ENCODE assay signal across 10 mouse cellular contexts in the genomic region with DNA sequence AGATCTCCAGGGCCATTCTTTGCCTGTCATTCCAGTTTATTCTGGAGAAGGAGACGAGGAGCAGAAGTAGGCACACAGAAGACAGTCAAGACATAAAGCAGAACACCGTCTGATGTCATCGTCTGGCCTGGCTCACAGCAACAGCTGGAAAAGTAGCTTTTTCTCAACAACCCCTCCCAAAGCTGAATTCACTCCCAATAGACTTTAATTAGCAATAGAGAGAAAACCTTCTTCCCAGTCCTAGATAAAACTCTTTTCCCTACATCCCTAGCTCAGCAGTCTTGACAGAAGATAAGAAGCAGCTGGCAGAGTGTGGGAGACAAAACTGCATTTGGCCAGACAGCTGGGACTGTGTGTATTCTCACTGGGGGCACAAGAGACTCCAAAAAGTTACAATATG. TPM values are rescaled to one million over a fixed set of nuclear protein-coding genes. Genes with fewer than 3 reads are reported as not detected.
DNase-seq lines count a peak whose midpoint lies in the region; ATAC-seq lines count a peak whose summit lies in the region.
"Had no signal": no experiment of that assay in that cellular context is flagged by ENCODE, and none has a peak within 500 bp of the region (broad histone marks: within the 10 kb centered on the region; RNA-seq: fewer than 3 reads in every experiment).

No protein-coding gene starts in this region.

- H3K9me3 ChIP-seq in heart, embryonic 12.5 days (replicated peaks) = no peaks in the 10 kb centered on the region
- H3K9me3 ChIP-seq in lung, embryonic 15.5 days = no peaks in the 10 kb centered on the region
- H3K9me3 ChIP-seq: forebrain, embryonic 13.5 days; liver, embryonic 13.5 days had no signal

- no peak overlapping the region for H3K27ac ChIP-seq in heart, embryonic 12.5 days (ENCODE audit: poor library complexity, severe bottlenecking)
- H3K27ac ChIP-seq in lung, embryonic 15.5 days = peak overlapping the region; percentile 50; the same call in 1 of the 2 replicates
- H3K27ac ChIP-seq: forebrain, embryonic 13.5 days; liver, embryonic 13.5 days had no signal

- H3K4me2 ChIP-seq in heart, embryonic 12.5 days = no peak overlapping the region
- no peak overlapping the region for H3K4me2 ChIP-seq in lung, embryonic 15.5 days
- H3K4me2 ChIP-seq: forebrain, embryonic 13.5 days; liver, embryonic 13.5 days had no signal

- DNase-seq in frontal cortex, postnatal 10 days (ENCODE audit: low spot score in 2 of 2) = no peak
- peak; percentile 92 for DNase-seq in MN1 (ENCODE audit: low spot score)
- no peak for DNase-seq in adrenal gland, postnatal 10 days
- DNase-seq in layer of hippocampus, postnatal 10 days (ENCODE audit: low spot score in 2 of 2) = no peak
- DNase-seq in left cerebral cortex, postnatal 10 days (ENCODE audit: extremely low spot score in 1 of 2, low spot score in 2 of 2) = no peak
- DNase-seq: liver, embryonic 13.5 days had no signal

- H3K4me1 ChIP-seq in heart, embryonic 12.5 days (replicated peaks) = peaks cover 9% of the 10 kb centered on the region; the same call in 1 of the 2 replicates
- H3K4me1 ChIP-seq in lung, embryonic 15.5 days = 0 out of 2 replicates have a peak, but pooled peaks cover 5% of the 10 kb centered on the region
- H3K4me1 ChIP-seq: forebrain, embryonic 13.5 days; liver, embryonic 13.5 days had no signal

- intact Hi-C loops in left cerebral cortex, postnatal 10 days (cut with DNase I) = no loop called here

- 6% methylated on average over 3 of the region's 3 CpGs for WGBS in heart, embryonic 12.5 days
- 41% methylated on average over 3 of the region's 3 CpGs for WGBS in lung, embryonic 15.5 days

- H3K9ac ChIP-seq in heart, embryonic 12.5 days = no peak overlapping the region
- H3K9ac ChIP-seq in lung, embryonic 15.5 days = no peak overlapping the region
- H3K9ac ChIP-seq: forebrain, embryonic 13.5 days; liver, embryonic 13.5 days had no signal

- H3K27me3 ChIP-seq in heart, embryonic 12.5 days (replicated peaks) = no peaks in the 10 kb centered on the region
- no peaks in the 10 kb centered on the region for H3K27me3 ChIP-seq in lung, embryonic 15.5 days
- H3K27me3 ChIP-seq: forebrain, embryonic 13.5 days; liver, embryonic 13.5 days had no signal

- ATAC-seq in frontal cortex, adult (ENCODE audit: low TSS enrichment) = peak; percentile 65; the same call in 1 of the 2 replicates
- ATAC-seq in heart, embryonic 12.5 days (ENCODE audit: insufficient number of reproducible peaks, low FRiP score) = peak; percentile 74
- ATAC-seq in lung, embryonic 15.5 days (ENCODE audit: borderline replicate concordance, extremely low read depth, low FRiP score, low TSS enrichment) = peak; percentile 93; the same call in 1 of the 2 replicates
- ATAC-seq: forebrain, embryonic 13.5 days had no signal

- no peak overlapping the region for H3K4me3 ChIP-seq in heart, embryonic 12.5 days
- no peak overlapping the region for H3K4me3 ChIP-seq in lung, embryonic 15.5 days
- H3K4me3 ChIP-seq: forebrain, embryonic 13.5 days; liver, embryonic 13.5 days had no signal

- no peaks in the 10 kb centered on the region for H3K36me3 ChIP-seq in heart, embryonic 12.5 days
- no peaks in the 10 kb centered on the region for H3K36me3 ChIP-seq in lung, embryonic 15.5 days
- H3K36me3 ChIP-seq: liver, embryonic 13.5 days had no signal

RNA-seq across cellular contexts. Expression of a gene that starts 59.3 kb away (rescaled TPM):
- polyA plus RNA-seq in heart, embryonic 12.5 days (2016; fragmentation: Nextera tagmentation; extraction: Ambion mirVana) = 4.7 TPM in 2 replicates
- 47.7 and 48.2 TPM in 2 replicates for polyA plus RNA-seq in lung, embryonic 15.5 days (2015; fragmentation: Nextera tagmentation; extraction: Ambion mirVana)
- 10 to 100 TPM in 1 of 2 experiments, 1 to 10 TPM in 1; 8.0 to 10.6 TPM for total RNA-seq in adrenal gland, postnatal 10 days (2021)
- total RNA-seq in layer of hippocampus, postnatal 10 days (2021) = under 1 TPM; 0.82 to 0.83 TPM
- 1 to 10 TPM; 1.3 to 1.6 TPM for total RNA-seq in left cerebral cortex, postnatal 10 days (2021)
